Mouse (Mus musculus): ENCODE results near the gene Ttc6. TPM values are rescaled to one million over a fixed set of nuclear protein-coding genes. Genes with fewer than 3 reads are reported as not detected.
A peak's percentile ranks its signal among the peaks of the same experiment; 100 is the strongest.

Ttc6 gene
- total RNA-seq, 1 experiment: 0.18 TPM

- Histone ChIP-seq H3K9me3 (ENCODE audit: control insufficient read depth, insufficient read depth, low read depth, low read length) (no peaks in the 10 kb centered on the region), H3K27ac (ENCODE audit: insufficient read depth, low read depth, low read length, poor library complexity, severe bottlenecking) (no peak overlapping the region), H3K36me3 (ENCODE audit: control insufficient read depth, insufficient read depth, low read length, poor library complexity, severe bottlenecking) (no peaks in the 10 kb centered on the region), H3K9ac (ENCODE audit: insufficient read depth, low read depth, low read length, poor library complexity, severe bottlenecking) (no peak overlapping the region), H3K4me1 (ENCODE audit: control insufficient read depth in 2 of 2, insufficient read depth in 2 of 2, low read length in 2 of 2, poor library complexity in 1 of 2) (peaks cover 0 to under 1% of the 10 kb centered on the region in 2 experiments; a peak in 1 of 4 replicates), H3K4me3 (ENCODE audit: insufficient read depth in 1 of 2, low read depth in 1 of 2, low read length in 2 of 2, poor library complexity in 1 of 2, severe bottlenecking in 1 of 2) (no peak overlapping the region)
- in situ Hi-C loops (cut with MboI; ENCODE audit: low sequenced_read_pairs in 2 of 2, unreplicated experiment in 2 of 2): loop anchor here (5.0 to 10.0 kb wide), 5 partner anchors 259 to 1004 kb away; partner anchors contain the start of genes Nkx2-9 (in 2 of the 2), Nkx2-1 (in 1 of the 2) and Sstr1 (in 1 of the 2)
- no peak for DNase-seq (ENCODE audit: low read depth, low spot score)
- TF ChIP-seq CHD2 (IDR thresholded peaks at IDR 0.05; ENCODE audit: low read depth, low read length) (no peak), ZNF384 (IDR thresholded peaks at IDR 0.05; ENCODE audit: low read depth, low read length) (no peak), ZC3H11A (IDR thresholded peaks at IDR 0.05; ENCODE audit: borderline replicate concordance, low read depth, low read length) (no peak), MAFK (IDR thresholded peaks at IDR 0.05; ENCODE audit: insufficient read depth, low read depth, low read length) (no peak), HCFC1 (IDR thresholded peaks at IDR 0.05; ENCODE audit: borderline replicate concordance, insufficient read depth, low read length) (no peak)
These were observed 22.8 kb upstream of the Ttc6 start for GRCm38 (mm10) chr12:57541118-57541517.

- Histone ChIP-seq H3K27ac (ENCODE audit: insufficient read depth, low read depth, low read length, poor library complexity, severe bottlenecking) (no peak overlapping the region), H3K9ac (ENCODE audit: insufficient read depth, low read depth, low read length, poor library complexity, severe bottlenecking) (no peak overlapping the region), H3K4me3 (ENCODE audit: insufficient read depth in 1 of 2, low read depth in 1 of 2, low read length in 2 of 2, poor library complexity in 1 of 2, severe bottlenecking in 1 of 2) (peak overlapping the region; percentile 30 to 54), H3K36me3 (ENCODE audit: control insufficient read depth, insufficient read depth, low read length, poor library complexity, severe bottlenecking) (no peaks in the 10 kb centered on the region), H3K9me3 (ENCODE audit: control insufficient read depth, insufficient read depth, low read depth, low read length) (no peaks in the 10 kb centered on the region), H3K4me1 (ENCODE audit: control insufficient read depth in 2 of 2, insufficient read depth in 2 of 2, low read length in 2 of 2, poor library complexity in 1 of 2) (peaks cover 0 to 2% of the 10 kb centered on the region in 2 experiments; a peak in 1 of 4 replicates)
- DNase-seq (ENCODE audit: low read depth, low spot score): no peak
- TF ChIP-seq HCFC1 (IDR thresholded peaks at IDR 0.05; ENCODE audit: borderline replicate concordance, insufficient read depth, low read length) (0 out of 2 replicates have a peak, but pooled peaks have one; percentile 2), MAFK (IDR thresholded peaks at IDR 0.05; ENCODE audit: insufficient read depth, low read depth, low read length) (no peak)
- in situ Hi-C loops (cut with MboI; ENCODE audit: low sequenced_read_pairs in 2 of 2, unreplicated experiment in 2 of 2): loop anchor here (5.0 to 10.0 kb wide), 5 partner anchors 260 to 1005 kb away; partner anchors contain the start of genes Nkx2-9 (in 2 of the 2), Nkx2-1 (in 1 of the 2) and Sstr1 (in 1 of the 2)
These were observed 21.8 kb upstream of the Ttc6 start for GRCm38 (mm10) chr12:57541931-57542745.

- H3K9ac ChIP-seq (ENCODE audit: insufficient read depth, low read depth, low read length, poor library complexity, severe bottlenecking): no peak overlapping the region
- no peaks in the 10 kb centered on the region for H3K9me3 ChIP-seq (ENCODE audit: control insufficient read depth, insufficient read depth, low read depth, low read length)
- TF ChIP-seq ZNF384 (IDR thresholded peaks at IDR 0.05; ENCODE audit: low read depth, low read length) (no peak), MAFK (IDR thresholded peaks at IDR 0.05; ENCODE audit: insufficient read depth, low read depth, low read length) (no peak), HCFC1 (IDR thresholded peaks at IDR 0.05; ENCODE audit: borderline replicate concordance, insufficient read depth, low read length) (no peak), ZC3H11A (IDR thresholded peaks at IDR 0.05; ENCODE audit: borderline replicate concordance, low read depth, low read length) (no peak), CHD2 (IDR thresholded peaks at IDR 0.05; ENCODE audit: low read depth, low read length) (no peak)
- H3K4me3 ChIP-seq (ENCODE audit: insufficient read depth in 1 of 2, low read depth in 1 of 2, low read length in 2 of 2, poor library complexity in 1 of 2, severe bottlenecking in 1 of 2): peak overlapping the region; percentile 30 to 54
- DNase-seq (ENCODE audit: low read depth, low spot score): no peak
- no peak overlapping the region for H3K27ac ChIP-seq (ENCODE audit: insufficient read depth, low read depth, low read length, poor library complexity, severe bottlenecking)
- in situ Hi-C loops (cut with MboI; ENCODE audit: low sequenced_read_pairs in 2 of 2, unreplicated experiment in 2 of 2): loop anchor here (5.0 to 10.0 kb wide), 5 partner anchors 261 to 1006 kb away; partner anchors contain the start of genes Nkx2-9 (in 2 of the 2), Nkx2-1 (in 1 of the 2) and Sstr1 (in 1 of the 2)
- H3K4me1 ChIP-seq (ENCODE audit: control insufficient read depth in 2 of 2, insufficient read depth in 2 of 2, low read length in 2 of 2, poor library complexity in 1 of 2): peaks cover 0 to 2% of the 10 kb centered on the region in 2 experiments; a peak in 1 of 4 replicates
- no peaks in the 10 kb centered on the region for H3K36me3 ChIP-seq (ENCODE audit: control insufficient read depth, insufficient read depth, low read length, poor library complexity, severe bottlenecking)
These were observed 20.9 kb upstream of the Ttc6 start for GRCm38 (mm10) chr12:57542746-57543626.

- TF ChIP-seq ZNF384 (IDR thresholded peaks at IDR 0.05; ENCODE audit: low read depth, low read length) (no peak), CHD2 (IDR thresholded peaks at IDR 0.05; ENCODE audit: low read depth, low read length) (no peak), ZC3H11A (IDR thresholded peaks at IDR 0.05; ENCODE audit: borderline replicate concordance, low read depth, low read length) (no peak), HCFC1 (IDR thresholded peaks at IDR 0.05; ENCODE audit: borderline replicate concordance, insufficient read depth, low read length) (no peak), MAFK (IDR thresholded peaks at IDR 0.05; ENCODE audit: insufficient read depth, low read depth, low read length) (no peak)
- no peak overlapping the region for H3K4me3 ChIP-seq (ENCODE audit: insufficient read depth in 1 of 2, low read depth in 1 of 2, low read length in 2 of 2, poor library complexity in 1 of 2, severe bottlenecking in 1 of 2)
- H3K9ac ChIP-seq (ENCODE audit: insufficient read depth, low read depth, low read length, poor library complexity, severe bottlenecking): no peak overlapping the region
- H3K27ac ChIP-seq (ENCODE audit: insufficient read depth, low read depth, low read length, poor library complexity, severe bottlenecking): no peak overlapping the region
- H3K36me3 ChIP-seq (ENCODE audit: control insufficient read depth, insufficient read depth, low read length, poor library complexity, severe bottlenecking): no peaks in the 10 kb centered on the region
- DNase-seq (ENCODE audit: low read depth, low spot score): no peak
- in situ Hi-C loops (cut with MboI; ENCODE audit: low sequenced_read_pairs in 2 of 2, unreplicated experiment in 2 of 2): loop anchor here (5.0 to 10.0 kb wide), 5 partner anchors 261 to 1006 kb away; partner anchors contain the start of genes Nkx2-9 (in 2 of the 2), Nkx2-1 (in 1 of the 2) and Sstr1 (in 1 of the 2)
- peaks cover 0 to 5% of the 10 kb centered on the region in 2 experiments; a peak in 1 of 4 replicates for H3K4me1 ChIP-seq (ENCODE audit: control insufficient read depth in 2 of 2, insufficient read depth in 2 of 2, low read length in 2 of 2, poor library complexity in 1 of 2)
- no peaks in the 10 kb centered on the region for H3K9me3 ChIP-seq (ENCODE audit: control insufficient read depth, insufficient read depth, low read depth, low read length)
These were observed 20.3 kb upstream of the Ttc6 start for GRCm38 (mm10) chr12:57543627-57543991.
